Mouse (Mus musculus) liver, embryonic 14.5 days (tissue): Measurements from ENCODE around the gene Ntsr1.

Experiments
- CTCF ChIP-seq: IDR thresholded peaks from 2 replicates; pipeline ENCODE4 v1.5.1; 2016; ENCODE audit warnings: antibody characterized with exemption, low read depth, control low read depth
- EP300 ChIP-seq: IDR thresholded peaks from 2 replicates; pipeline ENCODE4 v1.6.1; 2016; ENCODE audit warnings: antibody characterized with exemption, low read depth

DNA sequence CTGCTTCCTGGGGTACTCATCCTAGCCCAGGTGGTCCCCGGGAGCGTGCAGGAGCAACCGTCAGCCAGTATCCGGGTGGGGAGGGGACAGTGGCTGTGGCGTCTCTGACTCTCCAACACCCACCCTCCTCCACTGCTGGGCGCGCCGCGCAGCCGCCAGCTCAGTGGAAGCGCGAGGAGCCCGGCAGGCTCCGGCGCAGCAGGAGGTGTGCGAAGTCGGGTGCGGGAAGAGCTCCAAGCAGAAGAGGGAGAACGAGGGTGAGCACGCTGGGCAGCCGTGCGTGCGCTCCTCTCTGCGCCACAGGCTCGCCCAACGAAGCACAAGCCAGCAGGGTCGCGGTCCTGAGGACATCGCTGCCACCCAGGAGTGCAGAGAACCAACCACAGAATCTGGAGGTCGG, at the start of gene Ntsr1:
- TF ChIP-seq CTCF, result no peak
- no peak for TF ChIP-seq EP300
